Mouse (Mus musculus): Measurements from ENCODE around the gene Dhdds.

Dhdds gene

GRCm38 (mm10) chr4:134000466-134001438 is at the start of gene Dhdds:
TSS of gene Dhdds (minus strand) at chr4:134000918.
- TF ChIP-seq GATA4 (IDR thresholded peaks at IDR 0.05; ENCODE audit: insufficient replicate concordance, low read length), result no peak

DNA sequence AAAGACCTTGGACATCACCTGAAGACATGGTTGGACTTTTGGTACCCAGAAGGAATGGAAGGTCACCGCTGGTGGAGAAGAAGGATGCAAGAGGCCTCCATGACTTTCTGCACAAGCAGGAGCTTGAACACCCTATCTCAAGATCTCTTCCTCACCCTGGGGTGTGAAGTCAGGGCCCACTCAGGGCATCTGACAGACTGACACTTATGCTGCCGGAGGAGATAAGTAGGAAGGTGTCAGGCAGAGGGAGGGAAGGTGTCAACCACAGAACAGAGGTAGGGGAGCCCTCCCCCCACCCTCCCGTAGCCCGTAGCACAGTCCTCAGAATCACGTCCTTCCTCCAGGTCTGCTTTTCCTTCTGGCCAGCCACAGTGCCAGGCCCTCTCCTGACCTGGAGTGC is 46.9 kb upstream of the Dhdds start:
- no peak for TF ChIP-seq GATA4 (IDR thresholded peaks at IDR 0.05; ENCODE audit: insufficient replicate concordance, low read length)

- no peak for TF ChIP-seq GATA4 (IDR thresholded peaks at IDR 0.05; ENCODE audit: insufficient replicate concordance, low read length)
Observed at GRCm38 (mm10) chr4:134043041-134043440, 42.3 kb upstream of the Dhdds start.

GRCm38 (mm10) chr4:134041317-134042123 is 40.8 kb upstream of the Dhdds start:
- TF ChIP-seq GATA4 (IDR thresholded peaks at IDR 0.05; ENCODE audit: insufficient replicate concordance, low read length), result no peak

DNA sequence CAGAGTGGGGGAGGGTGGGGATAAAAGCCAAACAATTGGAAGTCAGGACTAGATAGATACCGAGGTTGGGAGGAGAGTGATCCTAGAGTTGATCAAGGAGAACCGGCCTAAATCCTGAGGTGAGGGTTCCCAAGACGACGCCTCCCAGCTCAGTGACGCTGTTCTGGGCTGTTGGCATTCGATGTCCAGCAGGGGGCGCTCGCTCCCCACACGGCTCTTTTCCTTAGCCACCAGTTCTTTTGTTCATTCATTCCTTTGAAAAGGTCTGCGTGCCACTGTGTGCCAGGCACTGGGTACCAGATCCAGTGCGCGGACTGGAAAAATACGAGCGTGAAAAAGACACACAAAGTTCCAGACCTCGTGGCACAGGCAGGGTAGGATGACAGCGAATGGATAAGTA is 35.2 kb upstream of the Dhdds start:
- TF ChIP-seq GATA4 (IDR thresholded peaks at IDR 0.05; ENCODE audit: insufficient replicate concordance, low read length), result no peak

GRCm38 (mm10) chr4:134025802-134026201 is 25.1 kb upstream of the Dhdds start:
- TF ChIP-seq GATA4 (IDR thresholded peaks at IDR 0.05; ENCODE audit: insufficient replicate concordance, low read length), result no peak

- TF ChIP-seq GATA4 (IDR thresholded peaks at IDR 0.05; ENCODE audit: insufficient replicate concordance, low read length), result no peak
Observed at GRCm38 (mm10) chr4:134020621-134021020, 19.9 kb upstream of the Dhdds start.

DNA sequence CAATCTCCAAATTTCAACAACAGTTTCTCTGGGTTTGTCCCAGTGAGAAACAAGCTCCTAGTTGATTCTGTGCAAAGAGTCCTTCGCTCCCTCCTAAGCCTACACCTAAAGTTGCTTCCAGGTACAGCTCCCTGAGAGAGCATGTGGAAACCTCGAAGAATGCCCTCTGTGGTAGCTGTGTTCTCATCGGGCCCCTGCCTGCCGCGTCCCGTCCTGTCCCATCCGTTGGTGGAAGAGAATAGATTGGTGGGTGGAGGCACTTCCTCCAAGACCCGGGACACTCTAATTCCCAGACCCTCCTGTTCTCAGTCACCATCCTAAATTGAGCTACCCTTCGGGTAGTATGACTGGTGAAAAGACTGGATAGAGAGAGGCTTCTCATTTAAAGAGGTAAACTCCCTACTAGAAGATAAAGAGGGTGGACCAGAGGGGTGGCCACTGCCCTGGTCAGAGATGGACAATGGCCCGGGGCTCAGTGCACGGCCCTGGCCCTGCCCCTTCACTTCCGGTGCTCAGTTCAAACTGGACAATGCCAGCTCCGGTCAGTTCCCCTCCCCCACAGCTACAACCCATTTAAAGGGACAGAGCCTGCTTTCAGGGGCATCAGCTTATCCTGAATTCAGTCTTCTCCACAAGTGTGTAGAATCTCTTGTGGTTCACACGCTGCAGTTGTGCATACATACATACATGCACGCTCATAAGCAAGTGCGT is 19.1 kb upstream of the Dhdds start:
- TF ChIP-seq GATA4 (IDR thresholded peaks at IDR 0.05; ENCODE audit: insufficient replicate concordance, low read length), result no peak

DNA sequence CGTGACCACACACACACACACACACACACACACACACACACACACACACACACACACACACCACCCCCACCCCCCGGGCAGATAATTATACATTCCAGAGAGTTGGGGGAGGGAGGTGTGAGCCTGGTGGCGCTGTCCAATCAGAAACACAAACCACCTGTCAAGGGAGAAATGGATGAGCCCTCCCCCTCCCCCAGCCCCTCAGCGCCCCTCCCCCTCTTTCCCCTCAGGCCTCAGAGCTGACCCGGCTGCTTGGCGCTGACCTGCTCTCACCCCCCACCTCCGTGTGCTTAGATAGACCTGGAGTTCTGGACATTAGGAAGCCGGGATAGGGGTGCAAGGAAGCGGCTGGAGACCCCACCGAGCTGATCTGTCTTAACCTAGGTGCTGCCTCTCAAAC is 18.5 kb upstream of the Dhdds start:
- TF ChIP-seq GATA4 (IDR thresholded peaks at IDR 0.05; ENCODE audit: insufficient replicate concordance, low read length), result no peak

GRCm38 (mm10) chr4:134018779-134019145 is 18.0 kb upstream of the Dhdds start, which contains the start of gene Lin28a:
TSS of gene Lin28a (minus strand) at chr4:134018841.
- no peak for TF ChIP-seq GATA4 (IDR thresholded peaks at IDR 0.05; ENCODE audit: insufficient replicate concordance, low read length)

GRCm38 (mm10) chr4:134018038-134018778 is 17.5 kb upstream of the Dhdds start:
- TF ChIP-seq GATA4 (IDR thresholded peaks at IDR 0.05; ENCODE audit: insufficient replicate concordance, low read length), result no peak

- no peak for TF ChIP-seq GATA4 (IDR thresholded peaks at IDR 0.05; ENCODE audit: insufficient replicate concordance, low read length)
Observed at GRCm38 (mm10) chr4:134017201-134017865, 16.6 kb upstream of the Dhdds start.

- no peak for TF ChIP-seq GATA4 (IDR thresholded peaks at IDR 0.05; ENCODE audit: insufficient replicate concordance, low read length)
Observed at GRCm38 (mm10) chr4:134016767-134017166, 16.0 kb upstream of the Dhdds start.

DNA sequence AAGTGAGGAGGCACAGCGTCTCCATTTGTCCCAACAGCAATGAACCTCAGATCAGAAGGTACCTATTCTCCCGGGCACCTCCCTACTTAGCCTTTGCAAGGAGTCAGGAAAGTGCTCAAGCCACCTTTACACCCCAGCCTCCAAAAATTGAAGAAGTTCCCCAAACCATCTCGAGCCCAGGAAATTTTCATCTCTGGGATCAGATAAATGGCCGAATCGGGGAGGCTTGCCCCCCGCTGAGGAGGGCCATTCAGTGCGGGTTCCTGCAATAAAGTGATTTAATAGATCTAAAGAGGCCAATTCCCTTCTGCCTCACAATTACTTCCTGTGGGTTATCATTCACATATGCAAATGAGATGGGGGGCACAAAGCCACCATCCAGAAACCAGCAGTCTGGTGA is 15.5 kb upstream of the Dhdds start:
- no peak for TF ChIP-seq GATA4 (IDR thresholded peaks at IDR 0.05; ENCODE audit: insufficient replicate concordance, low read length)
